Mouse (Mus musculus) left cerebral cortex, adult 11 months (tissue): ENCODE data around the gene Pisd.
A peak's percentile ranks its signal among the peaks of the same experiment; 100 is the strongest.
"Not testable (repeated sequence)": the region's sequence is repeated elsewhere in the genome, so short reads cannot be mapped to it uniquely, and the experiment has no call there.

Experiments
- DNase-seq: peaks from one replicate; pipeline ENCODE4 v3.0.0; 2022; ENCODE audit warnings: low spot score

Gene Pisd

DNA sequence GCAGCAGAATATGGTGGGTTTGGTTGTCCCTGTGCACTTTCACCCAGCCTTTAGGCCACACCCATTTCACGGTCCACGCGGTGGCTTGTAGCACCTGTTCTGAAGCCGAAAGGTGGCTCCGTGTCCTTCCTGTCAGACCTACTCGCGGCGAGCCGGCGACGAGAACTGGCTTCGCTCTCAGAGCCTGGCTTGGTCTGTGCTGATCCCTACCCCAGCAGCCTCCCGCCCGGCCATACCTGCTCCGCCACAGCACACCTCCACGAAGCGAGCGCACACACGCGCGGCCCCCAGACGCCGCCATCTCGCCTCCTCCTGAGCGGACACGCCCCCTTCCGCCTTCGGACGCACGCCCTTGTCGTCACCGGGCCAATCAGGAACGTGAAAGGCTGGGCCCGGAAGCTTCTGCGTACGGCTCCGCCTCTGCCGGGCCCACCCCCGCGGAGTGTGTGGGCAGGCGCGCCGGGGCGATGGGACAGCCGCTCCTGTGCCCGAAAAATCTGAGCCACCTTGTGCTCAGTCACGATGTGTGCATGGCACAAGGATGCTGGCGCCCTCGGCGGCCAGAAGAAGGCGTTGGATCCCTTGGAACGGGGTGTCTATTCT lies at the start of gene Pisd:
Gene Pisd, minus strand, starts transcription at position 334 of the 603 bp plus-strand sequence.
- peak; percentile 94 for DNase-seq

DNA sequence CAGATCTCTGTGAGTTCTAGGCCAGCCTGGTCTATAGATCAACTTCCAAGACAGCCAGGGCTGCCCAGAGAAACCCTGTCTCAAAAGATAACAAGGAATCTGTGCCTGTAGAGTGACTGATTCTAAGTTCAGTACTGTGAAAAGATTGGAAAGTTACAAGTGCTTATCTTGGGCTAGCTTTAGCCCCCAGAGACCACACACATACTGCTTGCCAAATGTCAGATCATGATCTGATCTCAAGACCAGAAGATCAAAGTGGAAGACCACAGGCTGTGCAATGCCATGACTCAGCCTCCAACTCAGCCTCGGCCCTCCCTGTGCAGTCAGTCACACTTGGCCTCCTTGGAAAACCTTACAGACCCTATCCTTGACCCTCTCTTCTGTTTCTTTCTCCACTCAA lies 49.1 kb upstream of the Pisd start:
- DNase-seq = no peak

DNA sequence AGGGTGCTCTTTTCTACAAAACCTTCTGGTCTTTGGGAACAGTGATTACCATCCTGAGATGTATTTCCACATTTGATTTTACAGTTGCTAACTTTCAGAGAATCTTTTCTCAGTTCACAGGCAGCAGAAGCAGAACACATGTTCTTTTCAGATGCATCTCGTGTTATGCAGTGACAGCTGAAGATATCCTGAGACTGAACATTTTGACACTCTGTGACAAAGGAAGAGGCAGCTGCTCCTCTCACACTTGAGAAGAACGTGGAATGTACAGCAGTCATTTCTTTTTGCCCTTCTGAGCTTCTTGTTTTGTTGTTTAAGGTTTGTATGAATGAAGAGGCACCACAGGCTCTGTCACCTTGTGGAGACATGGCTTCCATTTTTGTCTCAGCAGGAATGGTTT lies 44.6 kb upstream of the Pisd start:
- DNase-seq = no peak

DNA sequence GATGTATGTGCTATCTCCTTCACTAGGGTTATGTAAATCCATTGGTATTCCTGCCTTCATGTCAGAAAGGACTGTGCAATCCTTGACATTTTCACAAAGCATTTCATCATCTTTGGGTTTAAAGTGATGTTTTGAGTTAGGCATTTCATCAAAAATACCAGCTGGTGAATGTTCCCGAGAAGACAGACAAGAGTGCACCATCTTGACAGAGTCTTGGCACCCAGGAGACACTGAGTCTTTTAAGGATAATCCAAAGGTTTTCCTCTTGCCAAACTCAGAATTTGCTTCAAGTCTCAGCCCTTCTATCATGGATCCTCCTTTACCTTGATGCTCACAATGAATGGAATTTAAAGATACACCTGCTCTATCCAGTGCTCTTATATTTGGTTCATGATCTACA lies 43.3 kb upstream of the Pisd start:
- not testable (repeated sequence) for DNase-seq

DNA sequence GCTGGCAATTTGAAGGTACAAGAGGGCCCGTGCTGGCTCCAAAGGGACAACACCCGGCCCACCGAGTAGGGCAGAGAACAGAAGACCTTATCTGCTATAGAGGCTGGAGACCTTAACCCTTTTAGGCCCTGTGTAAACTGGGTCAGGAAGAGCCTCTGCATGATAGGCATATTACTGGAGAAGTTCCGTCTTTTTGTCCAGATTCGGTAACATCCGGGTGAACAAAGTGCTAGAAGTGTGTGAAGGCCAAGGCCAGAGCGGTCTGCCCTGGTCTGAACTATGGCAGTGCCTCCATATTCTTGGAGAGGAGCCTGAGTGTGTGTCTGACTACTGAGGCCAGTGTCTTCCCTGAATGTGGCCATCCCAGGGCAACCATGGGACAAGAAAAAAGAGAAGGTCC lies 41.6 kb upstream of the Pisd start, which contains the start of gene Gm20671:
Gene Gm20671, minus strand, starts transcription at position 101 of the 400 bp plus-strand sequence.
- DNase-seq = no peak

DNA sequence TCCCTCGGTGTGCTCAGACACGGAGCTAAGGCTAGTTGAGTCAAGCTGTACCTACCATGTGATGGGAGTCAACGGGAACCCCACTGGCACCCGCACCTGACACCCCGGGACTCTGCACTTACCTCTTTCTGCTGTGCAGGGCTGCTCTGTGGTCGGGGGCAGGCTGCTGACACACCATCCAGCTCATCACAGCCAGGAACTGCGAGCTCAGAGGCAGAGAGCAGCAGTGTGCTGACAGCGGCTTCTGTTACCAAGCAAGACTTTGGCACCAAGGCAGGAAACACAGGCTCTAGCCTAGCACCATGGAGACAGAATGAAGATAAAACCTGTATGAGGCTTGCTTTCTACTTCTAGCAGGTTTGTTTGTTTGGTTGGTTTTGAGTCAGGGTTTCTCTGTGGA lies 35.0 kb upstream of the Pisd start:
- DNase-seq = no peak

DNA sequence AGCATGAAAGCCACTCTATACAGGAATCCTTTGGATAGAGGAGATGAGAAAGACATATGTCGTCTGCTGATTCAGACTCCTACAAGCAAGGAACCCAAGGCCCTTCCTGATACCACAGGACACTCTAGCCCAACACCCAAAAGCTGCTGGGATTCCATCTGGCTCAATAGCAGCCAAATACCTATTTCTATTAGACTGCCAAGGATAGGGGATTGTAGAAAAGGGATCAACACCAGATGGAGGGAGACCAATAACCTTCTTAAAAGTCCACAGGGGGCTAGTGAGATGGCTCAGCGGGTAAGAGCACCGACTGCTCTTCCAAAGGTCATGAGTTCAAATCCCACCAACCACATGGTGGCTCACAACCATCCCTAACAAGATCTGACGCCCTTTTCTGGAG lies 29.9 kb upstream of the Pisd start:
- no peak for DNase-seq

DNA sequence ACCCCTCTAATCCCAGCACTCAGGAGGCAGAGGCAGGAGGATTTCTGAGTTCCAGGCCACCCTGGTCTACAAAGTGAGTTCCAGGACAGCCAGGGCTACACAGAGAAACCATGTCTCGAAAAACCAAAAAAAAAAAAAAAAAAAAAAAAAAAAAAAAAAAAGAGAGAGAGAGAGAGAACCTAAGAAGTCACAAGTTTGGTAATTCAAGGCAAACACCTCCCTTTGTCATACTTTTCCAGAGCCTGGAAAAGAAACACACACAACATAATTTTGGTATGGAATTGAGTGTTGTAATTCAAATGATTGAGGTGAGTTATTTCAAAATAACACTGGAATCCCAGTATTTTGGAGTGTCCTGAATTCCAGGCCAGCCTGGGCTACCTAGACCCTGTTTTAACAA lies 1.0 kb upstream of the Pisd start:
- not testable (repeated sequence) for DNase-seq

DNA sequence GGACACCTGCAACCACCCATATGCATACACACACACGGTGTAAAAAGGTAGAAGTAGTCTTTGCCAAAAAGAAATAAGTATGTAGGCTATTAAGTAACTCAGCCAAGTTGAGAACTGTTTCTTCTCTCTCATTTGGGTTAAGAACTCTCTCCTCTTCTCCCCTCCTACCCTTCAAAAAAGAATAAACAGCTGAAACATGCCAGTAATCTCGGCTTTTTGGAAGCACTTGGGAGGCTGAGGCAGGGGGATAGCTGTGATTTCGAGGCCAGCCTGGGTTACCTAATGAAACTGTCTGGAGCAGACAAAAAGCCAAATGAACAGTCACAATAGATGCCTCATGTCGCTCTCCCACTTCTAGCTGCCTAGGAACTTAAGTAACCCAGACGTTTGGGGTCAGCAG lies 720 bp downstream of the Pisd start:
- DNase-seq = no peak

DNA sequence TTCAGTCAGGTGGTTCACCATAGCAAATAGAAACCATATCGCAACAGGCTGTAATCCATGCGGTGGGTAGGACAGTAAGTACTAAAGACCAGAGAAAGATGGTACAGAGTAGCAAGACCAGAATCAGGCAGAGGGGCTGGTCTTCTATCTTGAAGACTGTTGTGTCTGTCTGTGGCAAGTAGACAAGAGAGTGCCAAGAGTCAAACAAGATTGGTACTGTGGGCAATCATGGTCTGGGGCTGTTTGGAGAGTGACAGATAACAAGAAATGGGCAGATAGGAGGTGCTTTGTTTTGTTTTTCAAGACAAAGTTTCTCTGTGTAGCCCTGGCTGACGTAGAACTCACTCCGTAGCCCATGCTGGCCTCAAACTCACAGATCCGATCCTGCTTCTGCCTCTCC lies 3.9 kb downstream of the Pisd start:
- no peak for DNase-seq

DNA sequence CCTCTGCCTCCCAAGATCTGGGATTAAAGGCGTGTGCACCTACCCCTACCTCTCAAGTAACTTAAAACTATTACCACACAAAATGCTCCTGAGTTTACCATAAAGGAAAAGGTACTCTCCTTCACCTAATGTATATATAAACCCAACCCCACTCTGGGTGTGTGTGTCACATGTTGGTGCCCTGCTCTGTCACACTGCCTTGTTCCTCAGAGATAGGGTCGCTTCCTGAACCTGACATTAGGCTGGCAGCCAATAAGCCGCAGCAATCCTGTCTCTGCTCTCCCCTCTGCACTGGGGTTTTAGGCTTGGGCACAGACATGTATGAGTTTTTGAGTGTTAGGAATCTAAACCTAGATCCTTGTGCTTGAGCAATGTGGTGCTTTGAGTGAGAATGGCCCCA lies 7.3 kb downstream of the Pisd start:
- no peak for DNase-seq

DNA sequence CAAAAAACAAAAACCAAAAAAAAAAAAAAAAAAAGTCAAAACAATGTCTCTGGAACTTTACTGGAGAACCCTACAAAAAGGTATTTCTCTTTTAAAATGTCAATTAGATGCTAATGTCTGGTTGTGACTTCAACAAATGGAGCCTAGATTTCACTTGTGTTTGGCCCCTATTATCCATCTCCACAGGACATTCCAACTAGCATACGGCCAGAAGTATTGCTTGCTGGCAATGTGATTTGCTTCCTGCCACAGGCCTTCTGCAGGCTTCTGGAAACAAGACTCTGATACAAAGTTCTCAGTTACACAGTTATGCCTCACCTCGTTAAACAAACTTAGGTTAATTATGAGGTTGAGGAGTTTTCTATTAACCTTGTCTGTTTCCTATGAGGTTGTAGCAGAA lies 13.1 kb downstream of the Pisd start:
- DNase-seq = no peak

DNA sequence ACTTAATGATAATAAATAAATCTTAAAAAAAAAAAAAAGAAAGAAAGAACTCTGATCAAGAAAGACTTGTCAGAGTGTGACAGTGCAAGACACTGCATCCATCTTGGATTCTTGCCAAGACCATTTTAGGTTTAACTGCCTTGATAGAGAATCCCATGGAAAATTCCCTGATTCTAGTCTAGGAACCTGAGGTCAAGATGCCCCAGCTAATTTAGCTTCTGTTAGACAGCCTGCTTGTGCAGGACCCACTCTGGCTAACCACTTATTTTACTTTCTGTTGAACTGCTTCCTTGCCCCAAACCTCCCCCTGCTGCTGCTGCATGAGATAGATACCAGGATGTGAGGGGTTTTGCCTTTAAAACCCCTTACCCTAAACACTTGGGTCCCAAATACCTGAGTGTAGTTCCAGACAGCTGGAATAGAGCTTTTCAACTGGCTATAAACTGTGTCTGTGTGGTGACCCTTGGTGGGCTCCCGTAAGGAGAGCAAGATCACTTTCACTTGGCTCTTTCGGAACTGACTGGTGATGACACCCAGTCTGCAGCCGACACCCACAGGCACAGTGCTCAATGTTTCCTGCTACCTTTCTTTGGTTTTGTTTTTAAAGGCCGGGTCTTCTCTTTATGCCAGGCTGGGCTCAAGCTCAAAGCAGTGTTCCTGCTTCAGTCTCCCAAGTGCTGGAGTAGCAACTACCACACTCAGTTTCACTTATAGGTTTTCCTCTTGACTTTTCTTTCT lies 17.6 kb downstream of the Pisd start:
- DNase-seq = no peak

DNA sequence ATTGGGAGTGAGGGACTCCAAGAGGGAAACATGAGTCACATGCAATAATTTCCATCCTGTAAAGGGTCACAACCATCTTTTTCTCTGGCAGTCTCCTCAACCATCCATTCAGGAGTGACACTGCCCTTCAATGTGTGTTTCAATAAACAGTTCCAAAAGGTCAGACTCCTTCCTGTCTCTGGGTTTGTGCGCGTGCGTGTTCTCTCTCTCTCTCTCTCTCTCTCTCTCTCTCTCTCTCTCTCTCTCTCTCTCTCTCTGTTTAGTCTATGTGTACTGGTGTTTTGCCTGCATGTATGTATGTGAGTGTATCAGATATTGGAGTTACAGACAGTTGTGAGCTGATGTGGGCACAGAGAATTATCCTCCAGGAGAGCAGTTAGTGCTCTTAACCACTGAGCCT lies 18.4 kb downstream of the Pisd start:
- DNase-seq = no peak

DNA sequence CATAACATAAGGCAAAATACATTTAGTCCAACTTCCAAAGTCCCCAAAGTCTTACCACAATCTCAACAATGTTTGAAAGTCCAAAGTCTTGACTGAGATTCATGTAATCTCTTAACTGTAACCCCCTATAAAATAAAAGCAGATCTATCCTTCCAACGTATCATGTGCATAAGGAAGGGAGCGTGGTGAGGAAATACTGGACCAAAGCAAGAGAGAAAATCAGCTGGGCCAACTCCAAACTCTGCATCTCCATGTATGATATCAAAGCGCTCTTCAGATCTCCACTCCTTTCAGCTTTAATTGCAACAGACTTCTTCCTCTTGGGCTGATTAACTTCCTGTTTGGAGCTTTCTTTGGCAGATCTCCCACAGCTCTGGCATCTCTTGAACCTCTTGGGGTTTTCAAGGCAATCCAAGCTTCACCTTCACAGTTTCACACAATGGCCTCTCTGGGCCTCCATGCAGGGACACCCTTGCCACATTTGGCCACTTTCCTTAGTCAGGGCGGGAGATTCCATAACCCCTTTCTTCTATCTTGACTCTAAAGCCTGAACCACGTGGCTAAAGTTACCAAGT lies 23.8 kb downstream of the Pisd start:
- no peak for DNase-seq

DNA sequence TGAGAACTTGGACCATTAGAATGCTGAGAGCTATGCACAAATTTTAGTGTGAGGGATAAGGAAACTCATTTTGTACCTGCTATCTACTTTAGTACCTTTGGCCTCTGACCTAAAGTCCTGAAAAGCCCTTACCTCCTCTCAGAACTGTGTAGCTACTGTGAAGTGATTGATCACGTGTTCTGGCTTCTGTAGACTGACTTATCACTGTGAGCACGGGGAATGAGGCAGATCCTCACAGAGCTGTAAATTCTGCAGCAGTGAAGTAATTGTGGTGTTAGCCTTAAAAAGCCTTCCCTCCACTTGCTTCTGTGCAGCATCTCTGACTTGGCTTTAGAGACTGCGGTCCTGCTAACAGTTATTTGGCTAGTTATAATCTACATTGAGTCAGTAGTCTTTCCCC lies 24.7 kb downstream of the Pisd start:
- DNase-seq = no peak

DNA sequence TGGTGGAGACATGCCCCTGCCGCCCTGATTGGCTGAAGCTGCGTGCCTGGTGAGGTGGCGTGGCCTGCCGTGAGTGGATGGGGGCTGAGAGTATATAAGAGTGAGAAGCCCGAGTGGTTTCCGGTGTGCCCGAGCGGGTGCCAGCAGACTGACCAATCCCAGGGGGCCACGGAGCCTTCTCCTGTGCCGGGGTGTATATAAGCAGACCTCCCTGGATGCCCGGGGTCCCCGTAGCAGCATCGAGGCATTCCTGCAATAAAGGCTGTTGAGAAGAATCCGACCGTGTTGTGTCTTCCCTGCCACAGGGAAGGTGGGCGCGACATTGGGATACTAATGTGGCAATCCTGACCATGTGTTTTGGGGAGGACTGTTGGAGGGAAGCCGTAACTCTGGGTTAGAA lies 25.1 kb downstream of the Pisd start:
- not testable (repeated sequence) for DNase-seq

DNA sequence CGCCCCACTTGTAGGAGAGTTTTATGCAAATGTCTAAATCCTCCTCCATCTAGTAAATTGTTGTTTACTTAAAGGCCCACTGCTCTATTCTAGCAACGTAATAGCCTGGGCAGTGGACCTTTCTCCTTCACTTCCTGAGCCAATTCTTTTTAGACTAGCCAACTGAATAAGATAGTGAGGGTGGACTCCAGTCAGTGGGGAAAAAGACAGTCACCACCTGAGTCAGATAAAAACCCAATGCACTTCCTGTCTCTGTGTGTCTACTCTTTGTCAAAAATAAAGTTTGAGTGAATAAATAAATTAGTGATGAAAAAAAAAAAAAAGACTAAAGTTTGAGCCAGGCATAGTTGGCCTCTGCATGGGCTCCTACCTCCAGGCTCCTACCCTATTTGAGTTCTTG lies 25.8 kb downstream of the Pisd start:
- no peak for DNase-seq

DNA sequence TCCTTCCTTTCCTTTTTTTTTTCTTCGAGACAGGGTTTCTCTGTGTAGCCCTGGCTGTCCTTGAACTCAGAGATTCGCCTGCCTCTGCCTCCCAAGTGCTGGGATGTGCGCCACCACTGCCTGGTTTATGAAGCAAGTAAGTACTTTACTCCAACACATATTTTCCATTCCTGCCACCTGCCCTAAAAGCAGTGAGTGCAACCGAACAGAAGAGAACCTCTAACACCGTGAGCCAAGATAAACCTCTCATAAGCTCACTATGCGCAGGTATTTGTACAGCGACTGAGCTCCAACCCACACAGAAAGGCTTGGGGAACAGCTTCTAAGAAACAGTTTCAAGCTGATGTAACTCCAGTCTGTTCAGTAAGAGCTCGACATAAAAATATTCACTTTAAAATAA lies 29.3 kb downstream of the Pisd start:
- DNase-seq = no peak

DNA sequence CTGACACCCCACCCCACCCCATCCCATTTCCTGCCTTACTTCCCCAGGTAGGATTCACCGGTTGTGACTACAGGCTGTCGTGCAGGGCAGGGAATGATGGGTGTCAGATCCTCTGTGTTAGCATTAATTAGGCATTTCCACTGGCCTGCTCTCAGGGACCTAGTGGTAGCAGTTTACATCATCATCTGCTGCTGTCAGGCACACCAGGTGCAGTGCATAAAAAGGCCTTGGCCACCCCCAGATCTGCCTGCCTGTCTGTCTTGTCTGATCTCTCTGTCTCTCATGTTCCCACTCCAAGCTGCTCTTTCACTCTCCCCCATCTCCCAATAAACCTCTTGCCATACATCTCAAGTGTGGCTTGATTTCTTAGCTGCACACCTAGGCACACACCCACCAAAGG lies 33.7 kb downstream of the Pisd start:
- no peak for DNase-seq

DNA sequence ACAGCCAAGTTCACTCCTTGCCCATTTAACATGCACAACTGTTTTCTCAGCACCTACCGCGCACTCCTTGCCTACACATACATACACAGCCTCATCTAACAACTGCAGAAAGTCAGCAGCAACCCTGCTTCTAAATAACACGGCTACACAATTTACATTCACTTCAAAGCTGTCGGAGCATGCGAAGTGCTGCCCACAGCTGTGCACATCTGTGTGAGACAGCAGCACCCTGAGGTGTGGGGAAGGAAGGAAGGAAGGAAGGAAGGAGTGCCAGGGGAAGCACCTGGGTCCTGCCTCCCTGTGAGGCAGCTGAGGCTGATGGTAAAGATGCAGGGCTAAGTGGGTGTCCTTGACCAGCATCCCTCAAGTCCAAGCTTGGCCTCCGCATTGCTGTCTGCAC lies 36.5 kb downstream of the Pisd start:
- no peak for DNase-seq

DNA sequence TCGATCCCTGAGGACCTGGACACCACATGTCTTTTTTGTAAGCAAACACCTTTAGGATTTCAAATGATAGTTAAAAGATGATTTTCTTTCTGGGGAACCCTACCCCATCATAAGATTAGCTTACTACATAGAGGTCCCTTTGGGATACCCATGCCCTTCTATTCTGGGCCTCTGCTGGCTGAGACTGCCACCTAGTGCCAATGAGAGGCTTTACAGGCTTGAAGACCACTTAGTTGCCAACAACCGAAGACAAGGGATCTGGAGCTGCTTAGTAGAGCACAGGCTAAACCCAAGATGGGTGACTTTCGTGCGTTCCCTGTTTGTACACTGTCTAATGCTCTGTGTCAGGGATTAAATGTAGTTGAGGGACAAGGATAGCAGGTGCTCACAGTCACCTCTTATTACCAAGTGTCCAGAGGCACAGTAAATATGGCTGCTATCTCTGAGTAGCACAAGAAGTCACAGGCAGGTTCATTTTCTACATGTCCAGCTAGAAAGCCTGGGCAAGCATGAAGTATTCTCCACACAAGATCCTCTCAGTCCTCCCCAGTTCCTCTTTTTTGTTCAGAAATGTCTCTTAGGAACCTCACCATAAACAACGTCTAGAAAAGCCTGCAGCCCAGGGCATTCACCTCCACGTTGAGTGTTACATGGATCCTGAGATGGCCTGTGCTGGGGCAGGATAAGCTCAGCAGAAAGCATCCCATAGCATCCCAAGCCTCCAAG lies 37.6 kb downstream of the Pisd start:
- no peak for DNase-seq
